In the genomic region with DNA sequence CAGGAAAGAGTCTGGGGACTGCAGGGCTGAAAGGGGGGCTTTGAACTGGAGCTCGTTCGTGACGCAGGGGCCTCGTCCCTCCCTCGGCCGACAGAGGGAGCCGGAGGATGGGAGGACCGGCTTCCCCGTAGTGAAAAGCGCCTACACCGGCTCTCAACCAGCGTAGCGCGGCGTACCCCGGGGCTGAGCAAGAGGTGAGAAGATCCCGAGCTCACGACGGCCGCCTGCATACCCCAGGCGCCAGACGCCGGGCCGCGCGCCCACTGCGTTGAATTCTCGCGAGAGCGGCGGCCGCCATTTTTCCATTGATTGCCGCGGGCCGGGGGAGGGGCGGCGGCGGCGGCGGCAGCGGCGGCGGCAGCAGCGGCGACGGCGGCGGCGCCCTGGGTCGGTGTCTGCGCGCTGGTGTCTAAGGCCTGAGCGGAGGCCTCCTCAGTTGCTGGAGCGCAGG, we compare ENCODE assay signal across 8 mouse cellular contexts. TPM values are rescaled to one million over a fixed set of nuclear protein-coding genes. Genes with fewer than 3 reads are reported as not detected.
DNase-seq lines count a peak whose midpoint lies in the region; ATAC-seq and TF ChIP-seq lines count a peak whose summit lies in the region.

A gene (plus strand): TSS at position 355 of the 451 bp plus-strand sequence.

- peak; percentile 86 for TF ChIP-seq POLR2A in testis, adult 2 months (IDR thresholded peaks at IDR 0.05; ENCODE audit: control insufficient read depth, low read depth, low read length)

- peak; percentile 92 for ATAC-seq in forebrain, embryonic 15.5 days (replicated peaks)
- ATAC-seq in liver, postnatal 0 days = peak; percentile 85
- ATAC-seq in neural tube, embryonic 13.5 days (ENCODE audit: low read depth) = peak; percentile 95

- H3K4me3 ChIP-seq in ES-E14 (ENCODE audit: insufficient read depth in 1 of 2, low read depth in 1 of 2, low read length in 2 of 2, poor library complexity in 1 of 2, severe bottlenecking in 1 of 2) = peak within 1 kb of the TSS; percentile 73 to 77
- H3K4me3 ChIP-seq in forebrain, embryonic 15.5 days = peak within 1 kb of the TSS; percentile 90
- peak within 1 kb of the TSS; percentile 97 for H3K4me3 ChIP-seq in liver, postnatal 0 days (ENCODE audit: low read depth, low read length)
- H3K4me3 ChIP-seq in neural tube, embryonic 13.5 days = peak within 1 kb of the TSS; percentile 92
- H3K4me3 ChIP-seq in testis, adult 2 months (ENCODE audit: control insufficient read depth, low read depth, low read length) = peak within 1 kb of the TSS; percentile 97

- in situ Hi-C loops in ES-E14 (cut with MboI; ENCODE audit: low sequenced_read_pairs in 2 of 2, unreplicated experiment in 2 of 2) = no loop called here

- H3K4me1 ChIP-seq in ES-E14 (ENCODE audit: control insufficient read depth in 2 of 2, insufficient read depth in 2 of 2, low read length in 2 of 2, poor library complexity in 1 of 2) = no peaks in the 10 kb centered on the region; a peak in 1 of 4 replicates
- peaks cover 46% of the 10 kb centered on the region for H3K4me1 ChIP-seq in forebrain, embryonic 15.5 days
- peaks cover 30% of the 10 kb centered on the region for H3K4me1 ChIP-seq in liver, postnatal 0 days (ENCODE audit: insufficient read depth)
- H3K4me1 ChIP-seq in neural tube, embryonic 13.5 days (replicated peaks) = peaks cover 46% of the 10 kb centered on the region
- peaks cover 6% of the 10 kb centered on the region for H3K4me1 ChIP-seq in testis, adult 2 months (ENCODE audit: control insufficient read depth, insufficient read depth, low read length)

- H3K36me3 ChIP-seq in ES-E14 (ENCODE audit: control insufficient read depth, insufficient read depth, low read length, poor library complexity, severe bottlenecking) = no peaks in the 10 kb centered on the region
- no peaks in the 10 kb centered on the region for H3K36me3 ChIP-seq in forebrain, embryonic 15.5 days
- no peaks in the 10 kb centered on the region for H3K36me3 ChIP-seq in liver, postnatal 0 days (replicated peaks; ENCODE audit: insufficient read depth, low read length)
- no peaks in the 10 kb centered on the region for H3K36me3 ChIP-seq in neural tube, embryonic 13.5 days
- peaks cover 1% of the 10 kb centered on the region for H3K36me3 ChIP-seq in testis, adult 2 months (ENCODE audit: control insufficient read depth, insufficient read depth, low read length)

- under 1% methylated on average over 54 of the region's 54 CpGs for WGBS in forebrain, embryonic 15.5 days
- WGBS in liver, postnatal 0 days (ENCODE audit: insufficient replicate concordance) = 0% methylated on average over 44 of the region's 54 CpGs
- WGBS in neural tube, embryonic 13.5 days = 0% methylated on average over 44 of the region's 54 CpGs

- H3K27ac ChIP-seq in ES-E14 (ENCODE audit: insufficient read depth, low read depth, low read length, poor library complexity, severe bottlenecking) = no peak within 1 kb of the TSS
- peak within 1 kb of the TSS; percentile 99 for H3K27ac ChIP-seq in forebrain, embryonic 15.5 days (replicated peaks)
- peak within 1 kb of the TSS; percentile 97 for H3K27ac ChIP-seq in liver, postnatal 0 days (ENCODE audit: low read depth)
- peak within 1 kb of the TSS; percentile 99 for H3K27ac ChIP-seq in neural tube, embryonic 13.5 days (replicated peaks)
- H3K27ac ChIP-seq in testis, adult 2 months (ENCODE audit: control insufficient read depth, insufficient read depth, low read depth, low read length) = peak within 1 kb of the TSS; percentile 98

- peak within 1 kb of the TSS; percentile 96 for H3K9ac ChIP-seq in ES-E14 (ENCODE audit: insufficient read depth, low read depth, low read length, poor library complexity, severe bottlenecking)
- H3K9ac ChIP-seq in forebrain, embryonic 15.5 days (replicated peaks) = peak within 1 kb of the TSS; percentile 96
- peak within 1 kb of the TSS; percentile 98 for H3K9ac ChIP-seq in liver, postnatal 0 days (replicated peaks)
- peak within 1 kb of the TSS; percentile 100 for H3K9ac ChIP-seq in neural tube, embryonic 13.5 days

- TF ChIP-seq CTCF in liver, postnatal 0 days (IDR thresholded peaks at IDR 0.05; ENCODE audit: low read depth) = peak; percentile 77
- TF ChIP-seq CTCF in testis, adult 2 months (IDR thresholded peaks at IDR 0.05; ENCODE audit: control insufficient read depth, insufficient read depth, insufficient replicate concordance, low read depth, low read length) = 0 out of 2 replicates have a peak, but pooled peaks have one; percentile 15

- peak; percentile 68 for DNase-seq in ES-E14 (ENCODE audit: low read depth, low spot score)
- peak; percentile 82 for DNase-seq in cerebellum, adult 11 months
- peak; percentile 91 to 93 for DNase-seq in heart, postnatal 14 days
- peak; percentile 87 for DNase-seq in layer of hippocampus, adult 11-12 months (ENCODE audit: low spot score)
- DNase-seq in liver, postnatal 0 days = peak; percentile 88

- peak; percentile 53; the same call in 1 of the 2 replicates for TF ChIP-seq EP300 in liver, postnatal 0 days (IDR thresholded peaks at IDR 0.05; ENCODE audit: low read depth)

- intact Hi-C loops in heart, postnatal 14 days (cut with DNase I) = no loop called here

- H3K4me2 ChIP-seq in forebrain, embryonic 15.5 days (replicated peaks) = peak within 1 kb of the TSS; percentile 77
- H3K4me2 ChIP-seq in liver, postnatal 0 days (ENCODE audit: low read depth, low read length) = peak within 1 kb of the TSS; percentile 98
- H3K4me2 ChIP-seq in neural tube, embryonic 13.5 days = peak within 1 kb of the TSS; percentile 91

- no peaks in the 10 kb centered on the region for H3K9me3 ChIP-seq in ES-E14 (ENCODE audit: control insufficient read depth, insufficient read depth, low read depth, low read length)
- H3K9me3 ChIP-seq in forebrain, embryonic 15.5 days = no peaks in the 10 kb centered on the region
- H3K9me3 ChIP-seq in liver, postnatal 0 days (ENCODE audit: low read length) = no peaks in the 10 kb centered on the region
- H3K9me3 ChIP-seq in neural tube, embryonic 13.5 days = no peaks in the 10 kb centered on the region

- no peaks in the 10 kb centered on the region for H3K27me3 ChIP-seq in forebrain, embryonic 15.5 days
- H3K27me3 ChIP-seq in liver, postnatal 0 days (ENCODE audit: insufficient read depth, low read length) = no peaks in the 10 kb centered on the region
- no peaks in the 10 kb centered on the region for H3K27me3 ChIP-seq in neural tube, embryonic 13.5 days
- no peaks in the 10 kb centered on the region for H3K27me3 ChIP-seq in testis, adult 2 months (ENCODE audit: control insufficient read depth, insufficient read depth, low read length)

TF ChIP-seq in ES-E14, 5 proteins besides CTCF, POLR2A, EP300 and RAD21:
- 0 out of 2 replicates have a peak, but pooled peaks have one; percentile 28 for TF ChIP-seq ZC3H11A (IDR thresholded peaks at IDR 0.05; ENCODE audit: borderline replicate concordance, low read depth, low read length)
- TF ChIP-seq CHD2 (IDR thresholded peaks at IDR 0.05; ENCODE audit: low read depth, low read length) = peak; percentile 95
- TF ChIP-seq MAFK (IDR thresholded peaks at IDR 0.05; ENCODE audit: insufficient read depth, low read depth, low read length) = no peak
- TF ChIP-seq HCFC1 (IDR thresholded peaks at IDR 0.05; ENCODE audit: borderline replicate concordance, insufficient read depth, low read length) = no peak; the same call in 1 of the 2 replicates

RNA-seq across cellular contexts. Expression of the gene that starts here (rescaled TPM):
- total RNA-seq in ES-E14 (2012; rRNA removed) = 25.3 and 45.6 TPM in 2 replicates
- 88.1 and 91.3 TPM in 2 replicates for polyA plus RNA-seq in forebrain, embryonic 15.5 days (2015; fragmentation: Nextera tagmentation; extraction: Ambion mirVana)
- 10 to 100 TPM; 65.8 to 66.1 TPM for total RNA-seq in heart, postnatal 14 days (2021)
- 12.5 and 14.4 TPM in 2 replicates for polyA plus RNA-seq in liver, postnatal 0 days (2015; fragmentation: Nextera tagmentation; extraction: Ambion mirVana)
- 68.0 and 79.8 TPM in 2 replicates for polyA plus RNA-seq in neural tube, embryonic 13.5 days (2015; fragmentation: Nextera tagmentation; extraction: Ambion mirVana)
- polyA plus RNA-seq in testis, adult 2 months (2012; rRNA removed) = 57.8 and 68.3 TPM in 2 replicates
